Mouse (Mus musculus): ENCODE data around the gene Flg2. TPM values are rescaled to one million over a fixed set of nuclear protein-coding genes. Genes with fewer than 3 reads are reported as not detected.

Flg2 gene
- not detected for total RNA-seq (2021)
- long read RNA-seq, experiment 1: 0 reads
- long read RNA-seq, experiment 2: 0 reads

DNA sequence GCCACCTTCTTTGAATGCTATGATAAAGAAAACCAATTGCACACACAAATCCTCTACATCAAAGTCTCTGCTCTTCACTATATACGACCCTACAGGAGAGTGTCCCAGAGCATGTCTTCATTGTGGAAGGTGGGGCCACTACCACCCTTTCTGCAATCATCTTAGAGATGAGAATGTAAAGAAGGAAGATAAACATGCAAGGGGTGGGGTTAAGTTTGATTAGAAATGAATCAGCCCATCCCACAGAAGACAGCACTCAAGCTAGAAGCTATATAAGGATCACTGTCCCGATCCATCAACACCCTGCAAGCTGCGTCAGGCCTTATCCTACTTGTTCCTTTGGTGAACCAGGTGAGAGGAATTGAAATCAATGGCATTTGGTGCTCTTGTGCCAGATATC, at the start of gene Flg2:
Gene Flg2, plus strand, starts transcription at position 301 of the 400 bp plus-strand sequence.
- DNase-seq: no peak

DNA sequence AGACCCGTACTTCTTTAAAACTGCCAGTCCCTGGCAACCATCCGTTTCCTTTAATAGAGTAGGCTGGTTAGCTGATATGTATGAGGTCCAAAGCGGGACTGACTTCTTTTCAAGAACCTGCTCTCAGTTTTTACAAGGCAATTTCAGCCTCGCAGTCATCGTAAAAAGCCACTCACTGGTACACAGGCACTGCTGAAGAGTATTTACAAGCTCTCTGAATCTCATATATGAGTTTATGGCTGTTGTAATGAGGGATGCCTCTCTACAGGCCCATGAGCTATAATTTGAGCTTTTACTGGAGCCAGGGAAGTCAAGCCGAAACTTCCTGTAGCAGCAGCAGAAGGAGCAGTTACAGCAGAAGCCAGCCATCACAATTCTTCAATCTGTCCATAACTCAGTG, 34.6 kb upstream of the Flg2 start:
- DNase-seq: no peak

DNA sequence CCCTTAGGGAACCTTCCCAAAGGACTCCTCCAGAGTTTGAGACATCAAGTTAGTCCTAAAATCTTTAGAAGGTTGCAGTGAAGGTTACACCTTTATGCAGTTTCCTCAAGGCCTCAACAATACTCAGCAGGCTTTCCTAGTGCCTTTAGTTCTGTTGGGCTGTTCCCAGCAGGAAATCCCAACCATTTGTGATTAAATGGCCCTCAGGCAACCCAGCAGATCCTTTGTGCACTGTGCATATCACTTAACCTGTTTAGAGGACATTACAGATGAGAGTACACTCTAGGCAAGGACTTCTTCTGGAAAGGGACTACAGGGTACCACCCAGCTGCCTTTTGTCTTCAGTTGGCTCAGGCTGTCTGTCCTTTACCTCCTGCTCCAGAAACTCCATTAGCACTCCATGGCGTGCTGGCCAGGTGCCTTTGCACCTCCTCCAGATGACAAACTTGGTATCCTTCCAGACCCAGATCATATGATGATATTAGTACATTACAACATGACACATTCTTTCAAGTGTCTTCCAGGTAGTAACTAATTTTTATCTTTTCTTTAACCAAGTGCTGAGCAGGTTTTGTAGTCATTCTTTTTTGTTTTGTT, 34.0 kb upstream of the Flg2 start:
- no peak for DNase-seq

DNA sequence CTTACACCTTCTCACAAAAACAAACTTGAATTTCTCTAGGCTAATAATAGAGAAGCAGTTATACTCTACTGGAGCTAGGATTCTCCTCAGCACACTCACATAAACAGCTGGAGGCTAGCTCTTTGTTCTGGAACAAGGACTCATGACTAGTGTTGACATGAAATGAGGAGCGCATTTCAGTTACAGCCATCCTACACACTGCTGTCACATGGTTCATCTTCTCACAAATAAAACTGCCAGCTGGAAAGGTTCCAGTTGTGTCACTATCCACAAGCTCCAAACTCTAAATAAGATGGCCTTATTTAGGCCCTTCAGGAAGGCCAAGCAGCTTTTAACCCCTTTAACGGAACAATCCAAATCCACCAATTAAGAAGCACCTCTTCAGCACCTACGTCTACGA, 16.2 kb upstream of the Flg2 start:
- no peak for DNase-seq

DNA sequence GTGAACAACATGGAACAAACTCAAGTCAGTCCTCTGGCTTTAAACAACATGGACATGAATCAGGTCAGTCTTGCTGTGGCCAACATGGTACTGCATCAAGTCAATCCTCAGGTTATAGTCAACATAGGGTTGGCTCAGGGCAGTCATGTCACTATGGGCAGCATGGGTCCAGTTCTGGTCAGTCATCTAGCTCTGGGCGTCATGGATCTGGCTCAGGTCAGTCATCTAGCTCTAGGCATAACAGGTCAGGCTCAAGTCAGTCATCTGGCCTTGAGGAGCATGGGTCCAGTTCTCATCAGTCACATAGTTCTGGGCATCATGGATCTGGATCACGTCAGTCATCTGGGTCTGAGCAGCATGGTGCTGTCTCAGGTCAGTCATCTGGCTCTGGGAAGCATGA, 4.9 kb downstream of the Flg2 start:
- DNase-seq: no peak

DNA sequence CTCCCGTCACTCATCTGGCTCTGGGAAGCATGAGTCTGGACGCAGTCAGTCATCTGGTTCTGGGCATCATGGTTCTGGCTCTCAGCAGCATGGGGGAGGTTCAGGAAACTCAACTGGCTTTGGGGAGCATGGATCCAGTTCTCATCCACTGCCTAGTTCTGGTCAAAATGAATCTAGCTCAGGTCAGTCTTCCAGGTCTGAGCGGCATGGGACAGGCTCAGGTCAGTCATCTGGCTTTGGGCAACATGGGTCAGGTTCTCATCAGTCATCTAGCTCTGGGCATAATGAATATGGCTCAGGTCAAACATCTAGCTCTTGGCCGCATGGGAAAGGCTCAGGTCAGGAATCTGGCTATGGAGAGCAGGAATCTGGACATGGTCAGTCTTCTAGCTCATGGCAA, 5.4 kb downstream of the Flg2 start:
- no peak for DNase-seq

Other genes with a start within 250 kb of the Flg2 start
- not detected for gene Lce3d, start 239.9 kb upstream of the Flg2 start, total RNA-seq (2021)
- gene Lce3e, start 230.2 kb upstream of the Flg2 start, total RNA-seq (2021): not detected
- gene Lce3f, start 205.1 kb upstream of the Flg2 start, total RNA-seq (2021): not detected
- not detected for gene Crct1, start 181.6 kb upstream of the Flg2 start, total RNA-seq (2021)
- gene Lce1m, start 178.2 kb upstream of the Flg2 start, total RNA-seq (2021): not detected
- gene Gm4858, start 128.5 kb upstream of the Flg2 start, total RNA-seq (2021): not detected
- not detected for gene Crnn, start 52.5 kb upstream of the Flg2 start, total RNA-seq (2021)
- not detected for gene Flg, start 76.2 kb downstream of the Flg2 start, total RNA-seq (2021)
- gene Hrnr, start 122.5 kb downstream of the Flg2 start, total RNA-seq (2021): not detected
- not detected for gene Rptn, start 196.4 kb downstream of the Flg2 start, total RNA-seq (2021)
- under 1 TPM in 1 of 2 experiments, not detected in 1; 0.05 TPM for gene Tchh, start 245.1 kb downstream of the Flg2 start, total RNA-seq (2021)